Mouse (Mus musculus) regulatory T cell (primary cell): ENCODE results near the gene AY761185.

ENCODE experiments used
- in situ Hi-C: fragments of 300-600 bp; cut with MboI, MseI; formaldehyde crosslinking; loops from one replicate; pipeline ENCODE4 v1.15.1; 2025; ENCODE audit warnings: high pct_unique_total_duplicates

Gene AY761185

DNA sequence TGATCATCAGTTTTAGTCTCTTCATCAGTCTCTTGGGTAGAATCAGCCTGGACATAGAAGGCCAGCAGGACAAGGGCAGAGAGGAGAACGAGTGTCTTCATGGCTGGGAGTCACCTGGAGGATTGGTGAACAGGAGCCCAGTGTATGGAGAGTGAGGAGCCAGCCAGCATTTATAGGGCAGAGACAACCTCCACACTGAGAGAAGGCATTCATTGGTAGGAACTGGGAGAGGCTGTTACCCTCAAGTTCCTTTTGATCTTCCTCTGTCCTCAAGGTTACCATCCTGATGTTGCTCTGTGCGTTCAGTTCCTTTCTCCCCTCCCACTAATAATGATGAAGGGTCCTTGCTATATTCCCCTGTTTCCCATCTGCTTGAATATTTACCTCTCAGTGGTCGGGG is at the start of gene AY761185:
AY761185 (minus strand) TSS at position 101 of the 400 bp plus-strand sequence.
- in situ Hi-C loops = no loop called here

DNA sequence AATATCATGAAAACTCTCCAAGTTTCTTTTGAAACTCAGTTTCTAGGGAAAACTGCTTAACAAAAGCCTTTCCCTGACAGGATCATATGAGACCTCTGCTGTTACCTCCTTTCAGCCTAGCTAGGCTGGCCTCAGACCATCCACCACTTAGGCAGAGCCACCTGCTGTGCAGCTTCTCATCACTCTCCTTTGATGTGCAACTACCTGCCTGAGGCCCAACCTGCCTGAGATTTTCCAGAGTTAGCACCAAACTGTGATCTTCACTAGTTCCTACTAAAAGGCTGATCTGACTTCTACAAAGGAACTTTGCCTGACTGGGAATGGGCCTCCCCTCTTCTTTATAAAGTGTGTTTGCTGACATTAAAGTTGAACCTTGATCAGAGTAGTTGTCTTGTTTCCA is 49.5 kb upstream of the AY761185 start:
- in situ Hi-C loops = loop anchor here (25.0 kb wide), 1 partner anchor 1082 kb away; the partner anchor contains the start of gene Gm31371

- in situ Hi-C loops = loop anchor here (25.0 kb wide), 1 partner anchor 1068 kb away; the partner anchor contains the start of gene Gm31371
Measured at GRCm38 (mm10) chr8:20979846-20980245, 35.3 kb upstream of the AY761185 start.

- in situ Hi-C loops = no loop called here
Measured at GRCm38 (mm10) chr8:20964531-20964930, 20.0 kb upstream of the AY761185 start.

GRCm38 (mm10) chr8:20921971-20922370 is 22.5 kb downstream of the AY761185 start, which contains the start of gene Gm6040:
Gene Gm6040, minus strand, starts transcription at chr8:20922071.
- in situ Hi-C loops = no loop called here

- in situ Hi-C loops = no loop called here
Measured at GRCm38 (mm10) chr8:20912288-20912687, 32.2 kb downstream of the AY761185 start.

- in situ Hi-C loops = no loop called here
Measured at GRCm38 (mm10) chr8:20908256-20908655, 36.3 kb downstream of the AY761185 start.

DNA sequence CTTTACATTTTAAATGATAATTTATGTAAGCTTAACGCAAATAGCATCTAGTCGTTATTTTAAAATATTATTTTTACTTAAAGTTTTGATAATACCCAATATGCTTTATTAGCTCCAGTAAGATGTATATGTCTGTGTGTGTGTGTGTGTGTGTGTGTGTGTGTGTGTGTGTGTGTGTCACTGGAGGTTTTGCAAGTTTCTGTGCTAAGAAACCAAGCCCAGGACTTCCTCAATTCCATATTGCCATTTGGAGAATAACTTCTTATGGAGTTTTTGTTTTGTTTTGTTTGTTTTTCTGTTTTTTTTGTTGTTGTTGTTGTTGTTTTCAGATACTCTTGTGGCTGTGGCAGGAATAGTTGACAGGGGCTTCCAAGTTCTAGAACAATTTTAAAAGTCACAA is 37.4 kb downstream of the AY761185 start:
- in situ Hi-C loops = no loop called here

DNA sequence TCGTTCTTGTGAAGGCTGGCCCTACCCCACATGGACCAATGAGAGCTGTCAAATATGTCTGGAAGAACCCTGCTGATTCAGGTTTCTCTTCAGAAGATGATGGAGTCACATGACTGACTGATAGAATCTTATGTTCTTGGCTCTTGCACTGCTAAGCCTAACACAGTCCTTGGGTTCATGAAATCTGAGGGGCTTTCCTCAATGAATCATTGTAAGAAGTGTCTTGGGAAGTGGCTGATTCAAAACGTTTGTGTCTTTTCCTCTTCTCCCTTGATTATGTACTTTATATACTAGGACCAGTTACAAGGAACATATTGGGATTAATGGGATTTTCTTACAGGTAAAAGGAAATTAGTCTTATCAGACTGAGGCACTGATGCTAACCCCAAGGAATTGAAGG is 42.0 kb downstream of the AY761185 start, which contains the start of gene Gm15056:
Gm15056 (minus strand) TSS at position 101 of the 400 bp plus-strand sequence.
- in situ Hi-C loops = no loop called here
